Mouse (Mus musculus): ENCODE results near the gene Scnn1g. TPM values are rescaled to one million over a fixed set of nuclear protein-coding genes. Genes with fewer than 3 reads are reported as not detected.

Gene Scnn1g
- 0.04 TPM in 1 of 2 replicates, not detected in the other for polyA plus RNA-seq (2012; rRNA removed)

GRCm38 (mm10) chr7:121734171-121734831 is at the start of gene Scnn1g:
Gene Scnn1g, plus strand, starts transcription at chr7:121734479.
- TF ChIP-seq CTCF (IDR thresholded peaks at IDR 0.05; ENCODE audit: borderline replicate concordance, extremely low read depth, insufficient read depth, insufficient read length): peak; percentile 98
- TF ChIP-seq POLR2A (IDR thresholded peaks at IDR 0.05; ENCODE audit: borderline replicate concordance, extremely low read depth, insufficient read depth, insufficient read length, poor library complexity, severe bottlenecking): no peak
- DNase-seq (ENCODE audit: low read depth): peak; percentile 91

GRCm38 (mm10) chr7:121685140-121685984 is 48.9 kb upstream of the Scnn1g start:
- TF ChIP-seq CTCF (IDR thresholded peaks at IDR 0.05; ENCODE audit: borderline replicate concordance, extremely low read depth, insufficient read depth, insufficient read length): no peak
- no peak for TF ChIP-seq POLR2A (IDR thresholded peaks at IDR 0.05; ENCODE audit: borderline replicate concordance, extremely low read depth, insufficient read depth, insufficient read length, poor library complexity, severe bottlenecking)

GRCm38 (mm10) chr7:121689338-121689737 is 44.9 kb upstream of the Scnn1g start:
- no peak for TF ChIP-seq POLR2A (IDR thresholded peaks at IDR 0.05; ENCODE audit: borderline replicate concordance, extremely low read depth, insufficient read depth, insufficient read length, poor library complexity, severe bottlenecking)
- no peak for TF ChIP-seq CTCF (IDR thresholded peaks at IDR 0.05; ENCODE audit: borderline replicate concordance, extremely low read depth, insufficient read depth, insufficient read length)
- no peak for DNase-seq (ENCODE audit: low read depth)

More at GRCm38 (mm10) chr7:121685140-121685984, 48.9 kb upstream of the Scnn1g start:
- DNase-seq (ENCODE audit: low read depth): no peak

GRCm38 (mm10) chr7:121691803-121692202 is 42.5 kb upstream of the Scnn1g start:
- TF ChIP-seq CTCF (IDR thresholded peaks at IDR 0.05; ENCODE audit: borderline replicate concordance, extremely low read depth, insufficient read depth, insufficient read length) (no peak), POLR2A (IDR thresholded peaks at IDR 0.05; ENCODE audit: borderline replicate concordance, extremely low read depth, insufficient read depth, insufficient read length, poor library complexity, severe bottlenecking) (no peak)
- DNase-seq (ENCODE audit: low read depth): no peak

GRCm38 (mm10) chr7:121697170-121697569 is 37.1 kb upstream of the Scnn1g start:
- no peak for DNase-seq (ENCODE audit: low read depth)

GRCm38 (mm10) chr7:121697574-121697973 is 36.7 kb upstream of the Scnn1g start:
- DNase-seq (ENCODE audit: low read depth): no peak
- no peak for TF ChIP-seq CTCF (IDR thresholded peaks at IDR 0.05; ENCODE audit: borderline replicate concordance, extremely low read depth, insufficient read depth, insufficient read length)
- no peak for TF ChIP-seq POLR2A (IDR thresholded peaks at IDR 0.05; ENCODE audit: borderline replicate concordance, extremely low read depth, insufficient read depth, insufficient read length, poor library complexity, severe bottlenecking)

More at GRCm38 (mm10) chr7:121697170-121697569, 37.1 kb upstream of the Scnn1g start:
- no peak for TF ChIP-seq CTCF (IDR thresholded peaks at IDR 0.05; ENCODE audit: borderline replicate concordance, extremely low read depth, insufficient read depth, insufficient read length)
- no peak for TF ChIP-seq POLR2A (IDR thresholded peaks at IDR 0.05; ENCODE audit: borderline replicate concordance, extremely low read depth, insufficient read depth, insufficient read length, poor library complexity, severe bottlenecking)

GRCm38 (mm10) chr7:121699218-121699617 is 35.1 kb upstream of the Scnn1g start:
- TF ChIP-seq POLR2A (IDR thresholded peaks at IDR 0.05; ENCODE audit: borderline replicate concordance, extremely low read depth, insufficient read depth, insufficient read length, poor library complexity, severe bottlenecking): no peak
- TF ChIP-seq CTCF (IDR thresholded peaks at IDR 0.05; ENCODE audit: borderline replicate concordance, extremely low read depth, insufficient read depth, insufficient read length): no peak
- DNase-seq (ENCODE audit: low read depth): no peak

GRCm38 (mm10) chr7:121700480-121700879 is 33.8 kb upstream of the Scnn1g start:
- DNase-seq (ENCODE audit: low read depth): no peak
- TF ChIP-seq POLR2A (IDR thresholded peaks at IDR 0.05; ENCODE audit: borderline replicate concordance, extremely low read depth, insufficient read depth, insufficient read length, poor library complexity, severe bottlenecking): no peak
- TF ChIP-seq CTCF (IDR thresholded peaks at IDR 0.05; ENCODE audit: borderline replicate concordance, extremely low read depth, insufficient read depth, insufficient read length): no peak

- no peak for DNase-seq (ENCODE audit: low read depth)
- no peak for TF ChIP-seq CTCF (IDR thresholded peaks at IDR 0.05; ENCODE audit: borderline replicate concordance, extremely low read depth, insufficient read depth, insufficient read length)
Observed at GRCm38 (mm10) chr7:121701983-121702382, 32.3 kb upstream of the Scnn1g start.

GRCm38 (mm10) chr7:121705051-121705450 is 29.2 kb upstream of the Scnn1g start:
- TF ChIP-seq CTCF (IDR thresholded peaks at IDR 0.05; ENCODE audit: borderline replicate concordance, extremely low read depth, insufficient read depth, insufficient read length) (no peak), POLR2A (IDR thresholded peaks at IDR 0.05; ENCODE audit: borderline replicate concordance, extremely low read depth, insufficient read depth, insufficient read length, poor library complexity, severe bottlenecking) (no peak)
- peak; percentile 19 for DNase-seq (ENCODE audit: low read depth)

- TF ChIP-seq CTCF (IDR thresholded peaks at IDR 0.05; ENCODE audit: borderline replicate concordance, extremely low read depth, insufficient read depth, insufficient read length) (no peak), POLR2A (IDR thresholded peaks at IDR 0.05; ENCODE audit: borderline replicate concordance, extremely low read depth, insufficient read depth, insufficient read length, poor library complexity, severe bottlenecking) (no peak)
- DNase-seq (ENCODE audit: low read depth): peak; percentile 55
Observed at GRCm38 (mm10) chr7:121706411-121707072, 27.7 kb upstream of the Scnn1g start.

Measured in brain, embryonic 14.5 days (tissue).